Mouse (Mus musculus) CD4-positive helper T cell, adult 2 months (primary cell): ENCODE results near the gene Gys2.

ENCODE experiments used
- DNase-seq: peaks from one replicate; pipeline ENCODE4 v3.0.0-alpha.2; 2012; ENCODE audit warnings: low read depth, missing footprints, low spot score

Gys2 gene

DNA sequence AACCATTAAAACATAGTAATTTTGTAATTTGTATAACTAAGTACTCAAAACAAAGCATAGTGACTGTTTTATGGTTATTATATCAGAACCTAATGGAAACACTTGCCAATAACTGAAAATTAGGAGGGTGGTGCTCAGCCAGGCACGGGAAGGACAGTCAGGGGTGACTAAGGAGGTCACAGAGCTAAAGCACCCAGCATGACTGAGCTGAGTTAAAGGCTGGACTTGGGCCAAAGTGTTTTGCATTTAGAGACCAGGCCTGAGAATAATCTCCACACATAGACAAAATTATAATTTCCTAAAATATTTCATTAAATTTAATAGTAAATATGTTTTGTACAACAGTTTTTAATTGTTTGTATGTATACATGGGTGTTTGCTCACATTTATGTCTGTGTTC lies 95.8 kb downstream of the Gys2 start:
- no peak for DNase-seq
